Mouse (Mus musculus) G1E (cell line): ENCODE measurements at regions not wholly inside any gene's neighbourhood (a gene's known extent, or its start where the extent isn't known, plus 50 kb on each side); places are given as distances from the start of the nearest gene placed in this dataset.

Experiments
- ATAC-seq: 2 replicates; pipeline ENCODE4 v1.8.0; 2016; ENCODE audit warnings: mild to moderate bottlenecking; ENCODE audit not compliant: insufficient number of reproducible peaks, poor library complexity, low FRiP score, severe bottlenecking; ENCODE audit errors: extremely low read depth
- DNase-seq: peaks from one replicate; pipeline ENCODE4 v3.0.0; 2012; ENCODE audit warnings: low spot score
- H3K27me3 ChIP-seq: 2 replicates; pipeline ENCODE4 v1.6.1; 2012; ENCODE audit warnings: mild to moderate bottlenecking, low read length, inconsistent platforms; ENCODE audit not compliant: insufficient read depth
- H3K36me3 ChIP-seq: replicated peaks from 2 replicates; pipeline ENCODE3; 2012; ENCODE audit warnings: mild to moderate bottlenecking, inconsistent platforms
- H3K4me1 ChIP-seq: 2 replicates; pipeline ENCODE4 v1.6.1; 2012; ENCODE audit warnings: low read depth, low read length, inconsistent platforms, mixed read lengths; ENCODE audit not compliant: insufficient read depth
- H3K4me3 ChIP-seq: 2 replicates; pipeline ENCODE4 v1.5.1; 2012; ENCODE audit warnings: low read depth, mild to moderate bottlenecking, inconsistent platforms, low read length, moderate library complexity, mixed read lengths
- H3K9me3 ChIP-seq: replicated peaks from 2 replicates; pipeline ENCODE4 v1.6.1; 2012; ENCODE audit warnings: inconsistent platforms
- CTCF ChIP-seq: IDR thresholded peaks from 2 replicates; pipeline ENCODE4 v1.5.1; 2012; ENCODE audit warnings: low read depth, low read length, inconsistent platforms, mixed read lengths
- GATA1 ChIP-seq: IDR thresholded peaks from 2 replicates; pipeline ENCODE4 v1.6.1; 2012; ENCODE audit warnings: borderline replicate concordance, low read length, inconsistent platforms, mixed read lengths
- GATA2 ChIP-seq: IDR thresholded peaks from 2 replicates; pipeline ENCODE4 v1.6.1; 2012; ENCODE audit warnings: low read depth, low read length, inconsistent platforms, borderline replicate concordance
- POLR2AphosphoS5 ChIP-seq: IDR thresholded peaks from 2 replicates; pipeline ENCODE4 v1.6.1; 2012; ENCODE audit warnings: low read depth, low read length, inconsistent platforms; ENCODE audit not compliant: insufficient replicate concordance
- TAL1 ChIP-seq: conservative IDR thresholded peaks from 2 replicates; pipeline ENCODE4 v1.6.1; 2012; ENCODE audit warnings: low read depth, low read length, inconsistent platforms, mixed read lengths

DNA sequence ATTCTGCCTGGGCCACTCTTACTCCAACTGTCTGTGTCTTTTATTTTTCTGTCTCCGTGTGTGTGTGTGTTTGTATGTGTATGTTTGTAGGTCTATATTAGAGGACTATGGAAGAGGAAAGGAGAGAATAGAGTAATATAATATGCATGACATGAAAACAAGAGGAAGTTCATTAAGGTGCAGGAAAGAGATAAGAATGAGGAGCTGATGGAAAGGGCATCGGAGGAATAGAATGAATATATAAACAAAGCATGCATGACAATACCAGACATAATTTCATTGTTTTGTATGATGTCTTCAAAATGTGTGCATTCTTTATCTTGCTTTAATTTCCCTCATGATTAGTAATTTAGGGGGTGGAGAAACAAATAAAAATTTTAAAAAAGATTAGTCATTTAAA is 147.3 kb upstream of the Sema3a start:
- ATAC-seq (peak; percentile 93), DNase-seq (no peak)
- H3K4me3 ChIP-seq = no peak overlapping the region
- TF ChIP-seq CTCF = no peak
- TF ChIP-seq TAL1 = peak; percentile 57; the same call in 1 of the 2 replicates
- TF ChIP-seq GATA1 = no peak
- no peak for TF ChIP-seq GATA2
- TF ChIP-seq POLR2AphosphoS5 = no peak
- no peaks in the 10 kb centered on the region for H3K36me3 ChIP-seq
- H3K4me1 ChIP-seq = peaks cover 11% of the 10 kb centered on the region
- H3K9me3 ChIP-seq = no peaks in the 10 kb centered on the region
- H3K27me3 ChIP-seq = no peaks in the 10 kb centered on the region

DNA sequence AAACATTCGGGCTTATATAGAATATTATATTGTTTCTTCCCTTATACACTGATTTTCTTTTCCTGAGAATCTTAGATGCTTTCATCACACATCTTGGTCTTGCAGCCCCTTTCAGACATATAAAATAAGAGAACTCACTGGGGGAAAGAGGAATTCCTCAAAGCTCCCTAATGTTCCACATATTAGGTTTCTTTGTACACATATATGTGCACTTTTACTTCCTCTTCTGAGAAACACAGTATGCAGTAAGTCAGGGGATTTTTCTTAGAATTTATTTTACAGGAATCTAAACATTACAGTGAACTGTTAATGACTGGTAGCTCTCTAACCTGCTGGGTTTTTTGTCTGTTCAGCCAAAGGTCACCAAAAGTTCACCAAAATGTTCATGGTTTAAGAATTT is 131.4 kb upstream of the Sema3a start:
- no peaks in the 10 kb centered on the region for H3K9me3 ChIP-seq
- TF ChIP-seq POLR2AphosphoS5 (no peak), TAL1 (no peak), CTCF (no peak), GATA1 (no peak), GATA2 (no peak)
- H3K4me3 ChIP-seq = no peak overlapping the region
- no peaks in the 10 kb centered on the region for H3K27me3 ChIP-seq
- peak; percentile 7 for DNase-seq
- ATAC-seq = peak; percentile 25; the same call in 1 of the 2 replicates
- H3K4me1 ChIP-seq = peaks cover 39% of the 10 kb centered on the region
- H3K36me3 ChIP-seq = no peaks in the 10 kb centered on the region

DNA sequence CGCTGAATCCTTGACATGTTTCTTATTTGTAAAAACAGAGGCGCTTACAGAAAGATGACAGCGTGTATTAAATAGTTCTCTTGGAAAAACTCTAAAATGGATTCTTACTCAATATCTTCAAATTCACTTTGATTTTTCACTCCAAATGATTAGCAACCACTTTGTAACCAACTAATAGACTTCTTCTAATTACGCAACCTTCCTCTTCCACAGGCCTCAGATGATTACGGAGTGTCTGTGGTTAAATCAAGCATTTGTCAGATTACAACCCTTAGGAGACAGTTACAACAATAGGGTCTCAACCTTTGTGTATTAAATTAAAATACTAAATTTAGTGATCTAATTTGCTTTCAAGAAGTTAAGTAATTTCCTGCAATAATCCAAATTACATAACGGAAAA is 127.8 kb upstream of the Sema3a start:
- Histone ChIP-seq H3K9me3 (no peaks in the 10 kb centered on the region), H3K4me1 (peaks cover 28% of the 10 kb centered on the region), H3K27me3 (no peaks in the 10 kb centered on the region), H3K4me3 (no peak overlapping the region), H3K36me3 (no peaks in the 10 kb centered on the region)
- DNase-seq = no peak
- no peak for ATAC-seq
- no peak for TF ChIP-seq POLR2AphosphoS5
- no peak for TF ChIP-seq GATA2
- TF ChIP-seq CTCF = no peak
- no peak for TF ChIP-seq TAL1
- no peak for TF ChIP-seq GATA1

- DNase-seq (no peak), ATAC-seq (no peak)
- H3K4me1 ChIP-seq = no peaks in the 10 kb centered on the region
- H3K4me3 ChIP-seq = no peak overlapping the region
- H3K9me3 ChIP-seq = no peaks in the 10 kb centered on the region
- no peaks in the 10 kb centered on the region for H3K27me3 ChIP-seq
- H3K36me3 ChIP-seq = no peaks in the 10 kb centered on the region
- no peak for TF ChIP-seq GATA1
These were observed 118.1 kb upstream of the Sema3a start for GRCm38 (mm10) chr5:13007132-13007531.

DNA sequence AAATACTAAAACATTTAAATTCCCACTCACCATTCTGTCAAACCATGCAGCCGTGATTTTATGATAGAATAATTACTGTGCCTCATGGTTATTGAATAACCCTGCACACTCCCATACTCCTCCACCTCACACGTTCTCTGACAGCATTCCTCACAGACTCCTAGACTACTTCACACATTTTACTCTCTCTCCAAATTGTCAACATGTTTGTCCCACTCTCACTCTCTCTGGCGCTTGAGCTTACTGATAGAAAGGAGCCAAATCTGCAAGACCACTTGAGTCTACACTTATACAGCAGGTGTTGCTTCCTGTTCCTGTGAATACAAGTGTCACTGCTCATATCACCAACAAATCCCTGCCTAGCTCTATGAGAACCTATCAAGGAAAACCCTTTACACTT is 102.9 kb upstream of the Sema3a start:
- no peak for ATAC-seq
- Histone ChIP-seq H3K9me3 (no peaks in the 10 kb centered on the region), H3K27me3 (no peaks in the 10 kb centered on the region), H3K4me3 (no peak overlapping the region), H3K4me1 (no peaks in the 10 kb centered on the region), H3K36me3 (no peaks in the 10 kb centered on the region)
- TF ChIP-seq CTCF = no peak
- TF ChIP-seq TAL1 = no peak
- TF ChIP-seq GATA2 = no peak
- TF ChIP-seq POLR2AphosphoS5 = no peak
- no peak for TF ChIP-seq GATA1
- DNase-seq = no peak

DNA sequence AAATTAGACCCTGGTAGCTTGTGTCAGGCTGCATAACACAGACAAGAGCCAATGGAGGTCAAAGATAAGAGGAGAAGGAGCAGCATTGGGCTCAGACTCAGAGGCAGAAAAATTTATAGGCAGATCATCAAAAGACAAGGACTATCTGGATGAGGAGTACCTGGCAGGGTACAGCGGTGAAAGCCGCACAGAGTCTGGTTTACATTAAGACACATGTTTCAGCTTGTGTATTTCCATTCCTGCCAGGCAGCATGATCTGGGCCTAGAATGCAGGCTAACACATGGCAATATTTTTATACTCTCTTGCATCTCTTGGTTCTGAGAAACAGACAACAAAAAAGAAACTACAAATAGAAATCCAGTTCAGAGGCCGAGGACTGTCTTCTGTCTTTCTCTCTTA is 91.9 kb upstream of the Sema3a start:
- H3K9me3 ChIP-seq = no peaks in the 10 kb centered on the region
- H3K36me3 ChIP-seq = no peaks in the 10 kb centered on the region
- peak; percentile 78 for ATAC-seq
- no peaks in the 10 kb centered on the region for H3K27me3 ChIP-seq
- no peak overlapping the region for H3K4me3 ChIP-seq
- peaks cover 13% of the 10 kb centered on the region for H3K4me1 ChIP-seq
- DNase-seq = no peak
- TF ChIP-seq GATA1 (no peak), POLR2AphosphoS5 (no peak), TAL1 (peak; percentile 22; the same call in 1 of the 2 replicates)

- no peak for TF ChIP-seq CTCF
- TF ChIP-seq TAL1 = no peak
- TF ChIP-seq POLR2AphosphoS5 = no peak
- TF ChIP-seq GATA1 = no peak
- TF ChIP-seq GATA2 = no peak
- Histone ChIP-seq H3K36me3 (no peaks in the 10 kb centered on the region), H3K4me1 (peaks cover 13% of the 10 kb centered on the region), H3K9me3 (no peaks in the 10 kb centered on the region), H3K4me3 (no peak overlapping the region), H3K27me3 (no peaks in the 10 kb centered on the region)
- DNase-seq (no peak), ATAC-seq (no peak)
These were observed 89.1 kb upstream of the Sema3a start for GRCm38 (mm10) chr5:13036127-13036526.

DNA sequence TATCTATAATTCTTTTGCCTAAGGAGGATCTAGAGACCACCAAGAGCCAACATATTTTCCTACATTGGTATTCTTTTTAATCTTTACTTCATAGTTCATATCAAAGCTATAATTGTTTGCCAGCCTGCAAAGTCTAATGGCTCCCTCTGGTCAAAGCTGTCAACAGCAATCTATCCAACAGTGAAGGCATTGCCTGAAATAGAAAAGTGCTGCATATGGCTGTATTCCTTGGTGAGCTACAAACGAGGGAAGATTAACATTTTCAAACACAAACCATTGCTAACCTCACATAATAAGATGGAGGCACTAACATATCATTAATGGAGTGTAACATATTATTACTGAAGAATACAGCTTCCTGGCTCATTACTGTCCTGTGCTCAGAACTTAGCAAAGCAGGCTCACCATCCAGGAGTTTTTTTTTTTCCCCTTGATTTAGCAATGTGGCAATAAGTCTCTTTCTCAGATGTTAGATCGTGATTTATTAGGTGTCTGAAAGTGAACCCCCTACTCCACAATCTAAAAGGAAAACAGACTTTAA is 66.3 kb upstream of the Sema3a start:
- ATAC-seq = no peak

More for the DNA sequence above, 66.3 kb upstream of the Sema3a start:
- TF ChIP-seq POLR2AphosphoS5 (no peak), GATA1 (no peak), GATA2 (no peak), TAL1 (no peak)
- Histone ChIP-seq H3K9me3 (no peaks in the 10 kb centered on the region), H3K36me3 (no peaks in the 10 kb centered on the region), H3K4me1 (no peaks in the 10 kb centered on the region), H3K27me3 (no peaks in the 10 kb centered on the region), H3K4me3 (no peak overlapping the region)
- DNase-seq = no peak
